Mouse (Mus musculus): Measurements from ENCODE around the gene Celsr3. TPM values are rescaled to one million over a fixed set of nuclear protein-coding genes. Genes with fewer than 3 reads are reported as not detected.
A peak's percentile ranks its signal among the peaks of the same experiment; 100 is the strongest.

Gene Celsr3
- total and polyA plus RNA-seq, 3 experiments: 0.11 TPM; not detected in 2

GRCm38 (mm10) chr9:108824144-108824685 lies 1.9 kb upstream of the Celsr3 start:
- TF ChIP-seq CTCF (IDR thresholded peaks at IDR 0.05; ENCODE audit: low read depth, low read length) (no peak), GATA1 (IDR thresholded peaks at IDR 0.05; ENCODE audit: borderline replicate concordance, low read length) (no peak), TAL1 (conservative IDR thresholded peaks at IDR 0.05; ENCODE audit: low read depth, low read length) (no peak), GATA2 (IDR thresholded peaks at IDR 0.05; ENCODE audit: borderline replicate concordance, low read depth, low read length) (no peak), POLR2AphosphoS5 (IDR thresholded peaks at IDR 0.05; ENCODE audit: insufficient replicate concordance, low read depth, low read length) (no peak)
- H3K27me3 ChIP-seq (ENCODE audit: insufficient read depth, low read length): peaks cover 23% of the 10 kb centered on the region; the same call in 1 of the 2 replicates

GRCm38 (mm10) chr9:108824755-108825413 lies 1.2 kb upstream of the Celsr3 start:
- H3K4me1 ChIP-seq (ENCODE audit: insufficient read depth, low read depth, low read length): peaks cover 6% of the 10 kb centered on the region; the same call in 1 of the 2 replicates
- H3K4me3 ChIP-seq (ENCODE audit: low read depth, low read length): no peak overlapping the region
- TF ChIP-seq TAL1 (conservative IDR thresholded peaks at IDR 0.05; ENCODE audit: low read depth, low read length) (no peak), CTCF (IDR thresholded peaks at IDR 0.05; ENCODE audit: low read depth, low read length) (no peak), POLR2AphosphoS5 (IDR thresholded peaks at IDR 0.05; ENCODE audit: insufficient replicate concordance, low read depth, low read length) (no peak), GATA2 (IDR thresholded peaks at IDR 0.05; ENCODE audit: borderline replicate concordance, low read depth, low read length) (no peak), GATA1 (IDR thresholded peaks at IDR 0.05; ENCODE audit: borderline replicate concordance, low read length) (no peak)
- H3K36me3 ChIP-seq (replicated peaks): no peaks in the 10 kb centered on the region
- peaks cover 23% of the 10 kb centered on the region; the same call in 1 of the 2 replicates for H3K27me3 ChIP-seq (ENCODE audit: insufficient read depth, low read length)
- peaks cover 29% of the 10 kb centered on the region for H3K9me3 ChIP-seq (replicated peaks)
- no peak for ATAC-seq (ENCODE audit: extremely low read depth, insufficient number of reproducible peaks, low FRiP score, poor library complexity, severe bottlenecking)
- DNase-seq (ENCODE audit: low spot score): no peak

More at GRCm38 (mm10) chr9:108824144-108824685, 1.9 kb upstream of the Celsr3 start:
- H3K4me1 ChIP-seq (ENCODE audit: insufficient read depth, low read depth, low read length): peaks cover 6% of the 10 kb centered on the region; the same call in 1 of the 2 replicates
- no peak overlapping the region for H3K4me3 ChIP-seq (ENCODE audit: low read depth, low read length)
- no peak for ATAC-seq (ENCODE audit: extremely low read depth, insufficient number of reproducible peaks, low FRiP score, poor library complexity, severe bottlenecking)
- peaks cover 29% of the 10 kb centered on the region for H3K9me3 ChIP-seq (replicated peaks)
- DNase-seq (ENCODE audit: low spot score): no peak
- peaks cover under 1% of the 10 kb centered on the region for H3K36me3 ChIP-seq (replicated peaks)

GRCm38 (mm10) chr9:108826700-108827340 lies 700 bp downstream of the Celsr3 start:
- peaks cover 29% of the 10 kb centered on the region for H3K9me3 ChIP-seq (replicated peaks)
- H3K27me3 ChIP-seq (ENCODE audit: insufficient read depth, low read length): peaks cover 22% of the 10 kb centered on the region; the same call in 1 of the 2 replicates
- H3K36me3 ChIP-seq (replicated peaks): no peaks in the 10 kb centered on the region
- DNase-seq (ENCODE audit: low spot score): peak; percentile 40
- ATAC-seq (ENCODE audit: extremely low read depth, insufficient number of reproducible peaks, low FRiP score, poor library complexity, severe bottlenecking): no peak
- H3K4me1 ChIP-seq (ENCODE audit: insufficient read depth, low read depth, low read length): no peaks in the 10 kb centered on the region
- H3K4me3 ChIP-seq (ENCODE audit: low read depth, low read length): no peak overlapping the region; the same call in 1 of the 2 replicates
- TF ChIP-seq POLR2AphosphoS5 (IDR thresholded peaks at IDR 0.05; ENCODE audit: insufficient replicate concordance, low read depth, low read length) (no peak), GATA2 (IDR thresholded peaks at IDR 0.05; ENCODE audit: borderline replicate concordance, low read depth, low read length) (no peak), CTCF (IDR thresholded peaks at IDR 0.05; ENCODE audit: low read depth, low read length) (no peak), TAL1 (conservative IDR thresholded peaks at IDR 0.05; ENCODE audit: low read depth, low read length) (no peak)

GRCm38 (mm10) chr9:108827454-108827853 lies 1.3 kb downstream of the Celsr3 start:
- DNase-seq (ENCODE audit: low spot score): no peak
- ATAC-seq (ENCODE audit: extremely low read depth, insufficient number of reproducible peaks, low FRiP score, poor library complexity, severe bottlenecking): no peak
- H3K9me3 ChIP-seq (replicated peaks): peaks cover 29% of the 10 kb centered on the region
- TF ChIP-seq TAL1 (conservative IDR thresholded peaks at IDR 0.05; ENCODE audit: low read depth, low read length): no peak
- TF ChIP-seq CTCF (IDR thresholded peaks at IDR 0.05; ENCODE audit: low read depth, low read length): no peak
- peak overlapping the region; percentile 17; the same call in 1 of the 2 replicates for H3K4me3 ChIP-seq (ENCODE audit: low read depth, low read length)
- H3K4me1 ChIP-seq (ENCODE audit: insufficient read depth, low read depth, low read length): no peaks in the 10 kb centered on the region
- H3K36me3 ChIP-seq (replicated peaks): no peaks in the 10 kb centered on the region
- peaks cover 27% of the 10 kb centered on the region; the same call in 1 of the 2 replicates for H3K27me3 ChIP-seq (ENCODE audit: insufficient read depth, low read length)

GRCm38 (mm10) chr9:108827906-108828305 lies 1.8 kb downstream of the Celsr3 start:
- Histone ChIP-seq H3K4me1 (ENCODE audit: insufficient read depth, low read depth, low read length) (no peaks in the 10 kb centered on the region), H3K27me3 (ENCODE audit: insufficient read depth, low read length) (peaks cover 32% of the 10 kb centered on the region; the same call in 1 of the 2 replicates), H3K36me3 (replicated peaks) (no peaks in the 10 kb centered on the region), H3K9me3 (replicated peaks) (peaks cover 29% of the 10 kb centered on the region), H3K4me3 (ENCODE audit: low read depth, low read length) (no peak overlapping the region)
- TF ChIP-seq TAL1 (conservative IDR thresholded peaks at IDR 0.05; ENCODE audit: low read depth, low read length) (no peak), GATA1 (IDR thresholded peaks at IDR 0.05; ENCODE audit: borderline replicate concordance, low read length) (no peak)
- ATAC-seq (ENCODE audit: extremely low read depth, insufficient number of reproducible peaks, low FRiP score, poor library complexity, severe bottlenecking) (no peak), DNase-seq (ENCODE audit: low spot score) (no peak)

- H3K27me3 ChIP-seq (ENCODE audit: insufficient read depth, low read length): peaks cover 26% of the 10 kb centered on the region; the same call in 1 of the 2 replicates
- ATAC-seq (ENCODE audit: extremely low read depth, insufficient number of reproducible peaks, low FRiP score, poor library complexity, severe bottlenecking): no peak
- no peaks in the 10 kb centered on the region for H3K36me3 ChIP-seq (replicated peaks)
- no peak overlapping the region for H3K4me3 ChIP-seq (ENCODE audit: low read depth, low read length)
- peaks cover 16% of the 10 kb centered on the region for H3K9me3 ChIP-seq (replicated peaks)
- TF ChIP-seq GATA1 (IDR thresholded peaks at IDR 0.05; ENCODE audit: borderline replicate concordance, low read length): no peak
- no peak for TF ChIP-seq CTCF (IDR thresholded peaks at IDR 0.05; ENCODE audit: low read depth, low read length)
- TF ChIP-seq POLR2AphosphoS5 (IDR thresholded peaks at IDR 0.05; ENCODE audit: insufficient replicate concordance, low read depth, low read length): no peak
- TF ChIP-seq TAL1 (conservative IDR thresholded peaks at IDR 0.05; ENCODE audit: low read depth, low read length): no peak
- TF ChIP-seq GATA2 (IDR thresholded peaks at IDR 0.05; ENCODE audit: borderline replicate concordance, low read depth, low read length): no peak
- H3K4me1 ChIP-seq (ENCODE audit: insufficient read depth, low read depth, low read length): no peaks in the 10 kb centered on the region
- no peak for DNase-seq (ENCODE audit: low spot score)
These were observed 5.5 kb downstream of the Celsr3 start for GRCm38 (mm10) chr9:108831637-108832036.
